Mouse (Mus musculus) CH12.LX (cell line): Measurements from ENCODE around the gene Cpt1b. TPM values are rescaled to one million over a fixed set of nuclear protein-coding genes. Genes with fewer than 3 reads are reported as not detected.

Experiments used
- DNase-seq: peaks from one replicate; pipeline ENCODE4 v3.0.0-alpha.2; 2013; ENCODE audit errors: extremely low read depth
- H3K27ac ChIP-seq: 2 replicates; pipeline ENCODE4 v1.5.1; 2012; ENCODE audit warnings: low read depth, mild to moderate bottlenecking, control low read depth, moderate library complexity; ENCODE audit not compliant: insufficient read depth
- H3K27me3 ChIP-seq: replicated peaks from 2 replicates; pipeline ENCODE3; 2012; ENCODE audit warnings: inconsistent platforms
- H3K36me3 ChIP-seq, 2 experiments: replicated peaks in 1 of 2; 2 replicates each; pipeline versions ENCODE3 to v1.6.1; 2012; ENCODE audit warnings: inconsistent platforms in 1 of 2, low read length in 1 of 2, mild to moderate bottlenecking in 1 of 2, mixed read lengths in 1 of 2, moderate library complexity in 1 of 2; ENCODE audit not compliant: control insufficient read depth in 1 of 2, insufficient read depth in 1 of 2
- H3K4me1 ChIP-seq, 2 experiments: 2 replicates each; pipeline ENCODE4 v1.6.1; 2012; ENCODE audit warnings: inconsistent platforms in 1 of 2, moderate library complexity in 1 of 2; ENCODE audit not compliant: insufficient read depth in 2 of 2, control insufficient read depth in 1 of 2
- H3K4me2 ChIP-seq: 2 replicates; pipeline ENCODE4 v1.6.1; 2012; ENCODE audit warnings: low read depth, mild to moderate bottlenecking, control low read depth; ENCODE audit not compliant: poor library complexity, insufficient read depth, severe bottlenecking
- H3K4me3 ChIP-seq, 3 experiments: fragments of 150-350 bp in 1 of 3; sonication (generic) in 1 of 3; replicated peaks in 1 of 3; 2 replicates each; pipeline versions ENCODE3 to v1.5.1; 2011 to 2012; ENCODE audit warnings: low read depth in 2 of 3, low read length in 2 of 3, mild to moderate bottlenecking in 2 of 3, moderate library complexity in 2 of 3, control low read depth in 1 of 3, improper control_type of control experiment in 1 of 3, inconsistent platforms in 1 of 3, mixed read lengths in 1 of 3; ENCODE audit not compliant: poor library complexity in 1 of 3
- H3K79me2 ChIP-seq: replicated peaks from 2 replicates; pipeline ENCODE4 v1.6.1; 2012; ENCODE audit warnings: mild to moderate bottlenecking, moderate library complexity; ENCODE audit not compliant: control insufficient read depth, poor library complexity, insufficient read depth, severe bottlenecking; ENCODE audit errors: extremely low read depth
- H3K9ac ChIP-seq: 2 replicates; pipeline ENCODE4 v1.6.1; 2012; ENCODE audit warnings: low read depth, mild to moderate bottlenecking, control low read depth, moderate library complexity; ENCODE audit not compliant: insufficient read depth
- H3K9me3 ChIP-seq: replicated peaks from 2 replicates; pipeline ENCODE3; 2012; ENCODE audit warnings: low read length, inconsistent platforms, mixed read lengths
- BHLHE40 ChIP-seq: IDR thresholded peaks from 2 replicates; pipeline ENCODE4 v1.6.1; 2011; ENCODE audit warnings: mild to moderate bottlenecking, low read depth, low read length, improper control_type of control experiment
- CHD1 ChIP-seq: IDR thresholded peaks from 2 replicates; pipeline ENCODE4 v1.6.1; 2012; ENCODE audit warnings: low read depth, low read length, improper control_type of control experiment, inconsistent platforms
- ELF1 ChIP-seq: IDR thresholded peaks from 2 replicates; pipeline ENCODE4 v1.6.1; 2014; ENCODE audit warnings: low read depth, mild to moderate bottlenecking, inconsistent platforms, low read length, improper control_type of control experiment
- GABPA ChIP-seq: IDR thresholded peaks from 2 replicates; pipeline ENCODE4 v1.6.1; 2012; ENCODE audit warnings: low read depth, low read length, improper control_type of control experiment, inconsistent platforms; ENCODE audit not compliant: insufficient replicate concordance
- JUN ChIP-seq: IDR thresholded peaks from 2 replicates; pipeline ENCODE4 v1.6.1; 2011; ENCODE audit warnings: low read depth, mild to moderate bottlenecking, low read length, improper control_type of control experiment, moderate library complexity; ENCODE audit not compliant: insufficient read depth
- MAX ChIP-seq: IDR thresholded peaks from 2 replicates; pipeline ENCODE4 v1.6.1; 2011; ENCODE audit warnings: low read length, improper control_type of control experiment
- MAZ ChIP-seq: IDR thresholded peaks from 2 replicates; pipeline ENCODE4 v1.6.1; 2012; ENCODE audit warnings: low read depth, mild to moderate bottlenecking, inconsistent platforms, low read length, improper control_type of control experiment, moderate library complexity
- MXI1 ChIP-seq: IDR thresholded peaks from 2 replicates; pipeline ENCODE4 v1.6.1; 2011; ENCODE audit warnings: mild to moderate bottlenecking, low read depth, low read length, improper control_type of control experiment
- MYC ChIP-seq: IDR thresholded peaks from 2 replicates; pipeline ENCODE4 v1.6.1; 2011; ENCODE audit warnings: low read depth, mild to moderate bottlenecking, improper control_type of control experiment, low read length
- NRF1 ChIP-seq: IDR thresholded peaks from 2 replicates; pipeline ENCODE4 v1.6.1; 2014; ENCODE audit warnings: low read depth, mild to moderate bottlenecking, inconsistent platforms, low read length, improper control_type of control experiment, moderate library complexity
- POLR2A ChIP-seq: IDR thresholded peaks from 2 replicates; pipeline ENCODE4 v1.6.1; 2011; ENCODE audit warnings: low read depth, mild to moderate bottlenecking, improper control_type of control experiment, low read length
- POLR2AphosphoS2 ChIP-seq: IDR thresholded peaks from 2 replicates; pipeline ENCODE4 v1.6.1; 2011; ENCODE audit warnings: low read depth, low read length, improper control_type of control experiment
- SMC3 ChIP-seq: IDR thresholded peaks from 2 replicates; pipeline ENCODE4 v1.6.1; 2011; ENCODE audit warnings: low read depth, low read length, improper control_type of control experiment
- UBTF ChIP-seq: IDR thresholded peaks from 2 replicates; pipeline ENCODE4 v1.6.1; 2012; ENCODE audit warnings: low read depth, mild to moderate bottlenecking, inconsistent platforms, low read length, improper control_type of control experiment, moderate library complexity
- USF1 ChIP-seq: IDR thresholded peaks from 2 replicates; pipeline ENCODE4 v1.6.1; 2014; ENCODE audit warnings: low read depth, mild to moderate bottlenecking, inconsistent platforms, low read length, improper control_type of control experiment
- ZKSCAN1 ChIP-seq: IDR thresholded peaks from 2 replicates; pipeline ENCODE4 v1.6.1; 2012; ENCODE audit warnings: low read depth, inconsistent platforms, low read length, improper control_type of control experiment, borderline replicate concordance
- ZMIZ1 ChIP-seq: IDR thresholded peaks from 2 replicates; pipeline ENCODE4 v1.6.1; 2012; ENCODE audit warnings: low read depth, mild to moderate bottlenecking, inconsistent platforms, low read length, improper control_type of control experiment
- dilution Hi-C: fragments of 300-500 bp; cut with MboI; formaldehyde crosslinking; loops from 2 replicates; pipeline ENCODE4 v1.14.3; 2020; ENCODE audit warnings: low sequenced_read_pairs; ENCODE audit not compliant: extremely low pct_unique_long_range_greater_than_20kb, extremely low pct_ligation_motif_present
- in situ Hi-C: fragments of 300-500 bp; cut with MboI; formaldehyde crosslinking; loops from 3 replicates; pipeline ENCODE4 v1.14.3; 2019; ENCODE audit warnings: low sequenced_read_pairs, low pct_ligation_motif_present, low pct_unique_long_range_greater_than_20kb, mixed read lengths
- polyA plus RNA-seq: library from polyadenylated mRNA; unstranded; fragments of >175 nt; gene quantifications from 2 replicates; pipeline ENCODE4 v1.2.1, GENCODE M21; 2012; ENCODE audit warnings: low read depth; ENCODE audit not compliant: insufficient read length
- total RNA-seq, 2 experiments: library from RNA; depleted of rRNA; stranded (reverse); fragments of 300-350 nt in 1 of 2; fragments of >200 nt in 1 of 2; gene quantifications; 2 replicates each; pipeline ENCODE4 v1.2.3; 2012 to 2014

Cpt1b gene
- total and polyA plus RNA-seq, 3 experiments = 1.5 to 2.1 (median 2.1) TPM

DNA sequence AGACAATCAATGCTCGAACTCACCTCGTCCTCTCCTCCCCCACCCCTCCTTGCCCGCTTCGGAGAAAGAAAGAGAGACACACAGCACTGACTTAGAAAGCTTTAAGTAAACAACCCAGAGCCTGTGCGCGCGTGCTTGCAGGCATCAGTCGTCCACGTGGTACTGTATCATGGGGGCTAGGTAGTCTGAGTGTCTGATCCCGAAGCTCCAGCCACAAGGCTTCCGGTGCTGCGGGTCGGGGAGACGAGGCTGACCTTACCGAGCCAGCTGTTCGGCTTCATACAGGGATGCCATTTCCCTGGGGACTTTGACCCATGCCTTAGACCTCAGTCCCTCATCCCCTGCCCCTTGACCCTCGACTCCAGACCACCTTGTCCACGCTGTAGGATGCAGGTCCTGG lies 48.3 kb downstream of the Cpt1b start:
- Histone ChIP-seq H3K36me3 (peaks cover 3 to 5% of the 10 kb centered on the region in 2 experiments), H3K79me2 (no peaks in the 10 kb centered on the region), H3K27me3 (peaks cover 5% of the 10 kb centered on the region), H3K9ac (no peak overlapping the region), H3K4me3 (no peak overlapping the region), H3K4me1 (peaks cover 0 to 17% of the 10 kb centered on the region in 2 experiments; a peak in 2 of 4 replicates), H3K4me2 (no peak overlapping the region), H3K9me3 (peaks cover 13% of the 10 kb centered on the region), H3K27ac (no peak overlapping the region)
- dilution Hi-C loops (no loop called here), in situ Hi-C loops (no loop called here)
- no peak for DNase-seq
- TF ChIP-seq ZKSCAN1 = no peak
- no peak for TF ChIP-seq BHLHE40
- TF ChIP-seq NRF1 = no peak
- no peak for TF ChIP-seq USF1
- TF ChIP-seq ZMIZ1 = no peak
- no peak for TF ChIP-seq JUN
- TF ChIP-seq MAZ = no peak
- no peak for TF ChIP-seq POLR2AphosphoS2
- TF ChIP-seq SMC3 = no peak
- no peak for TF ChIP-seq UBTF

DNA sequence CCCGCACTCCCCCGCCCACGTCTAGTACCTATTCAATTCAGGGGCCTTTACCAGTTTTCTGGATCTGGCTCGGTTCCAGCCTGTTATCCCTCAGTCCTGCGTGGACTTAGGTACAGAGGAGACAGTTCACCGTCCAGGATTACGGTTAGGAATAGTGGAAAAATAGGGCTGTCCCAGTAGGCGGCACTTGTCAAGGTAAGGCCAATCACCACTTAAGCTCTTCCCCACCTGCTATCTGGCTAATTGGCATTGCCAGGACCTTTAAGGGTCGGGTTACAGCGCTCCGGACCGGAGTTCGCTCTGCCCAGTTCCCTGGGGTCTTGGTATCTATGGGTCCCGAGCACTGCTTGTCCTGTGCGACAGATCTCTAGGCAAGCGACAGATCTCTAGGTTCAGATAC lies 48.7 kb downstream of the Cpt1b start, which contains the start of gene Tymp:
Tymp (minus strand) TSS at position 83 of the 400 bp plus-strand sequence.
- Histone ChIP-seq H3K27ac (no peak within 1 kb of the TSS), H3K4me2 (no peak within 1 kb of the TSS), H3K9me3 (peaks cover 13% of the 10 kb centered on the region), H3K36me3 (peaks cover 7 to 9% of the 10 kb centered on the region in 2 experiments), H3K9ac (no peak within 1 kb of the TSS), H3K4me1 (peaks cover 0 to 21% of the 10 kb centered on the region in 2 experiments; a peak in 2 of 4 replicates), H3K79me2 (no peaks in the 10 kb centered on the region), H3K27me3 (peaks cover 2% of the 10 kb centered on the region), H3K4me3 (no peak within 1 kb of the TSS)
- dilution Hi-C loops = no loop called here
- DNase-seq = no peak
- TF ChIP-seq POLR2A = no peak
- no peak for TF ChIP-seq GABPA
- TF ChIP-seq JUN = no peak
- no peak for TF ChIP-seq MAX
- TF ChIP-seq ELF1 = no peak
- no peak for TF ChIP-seq MXI1
- TF ChIP-seq MYC = no peak
- TF ChIP-seq CHD1 = no peak
- in situ Hi-C loops = no loop called here
